Mouse (Mus musculus): Measurements from ENCODE around the gene Pramef8.
"Not testable (repeated sequence)": the region's sequence is repeated elsewhere in the genome, so short reads cannot be mapped to it uniquely, and the experiment has no call there.

Gene Pramef8

DNA sequence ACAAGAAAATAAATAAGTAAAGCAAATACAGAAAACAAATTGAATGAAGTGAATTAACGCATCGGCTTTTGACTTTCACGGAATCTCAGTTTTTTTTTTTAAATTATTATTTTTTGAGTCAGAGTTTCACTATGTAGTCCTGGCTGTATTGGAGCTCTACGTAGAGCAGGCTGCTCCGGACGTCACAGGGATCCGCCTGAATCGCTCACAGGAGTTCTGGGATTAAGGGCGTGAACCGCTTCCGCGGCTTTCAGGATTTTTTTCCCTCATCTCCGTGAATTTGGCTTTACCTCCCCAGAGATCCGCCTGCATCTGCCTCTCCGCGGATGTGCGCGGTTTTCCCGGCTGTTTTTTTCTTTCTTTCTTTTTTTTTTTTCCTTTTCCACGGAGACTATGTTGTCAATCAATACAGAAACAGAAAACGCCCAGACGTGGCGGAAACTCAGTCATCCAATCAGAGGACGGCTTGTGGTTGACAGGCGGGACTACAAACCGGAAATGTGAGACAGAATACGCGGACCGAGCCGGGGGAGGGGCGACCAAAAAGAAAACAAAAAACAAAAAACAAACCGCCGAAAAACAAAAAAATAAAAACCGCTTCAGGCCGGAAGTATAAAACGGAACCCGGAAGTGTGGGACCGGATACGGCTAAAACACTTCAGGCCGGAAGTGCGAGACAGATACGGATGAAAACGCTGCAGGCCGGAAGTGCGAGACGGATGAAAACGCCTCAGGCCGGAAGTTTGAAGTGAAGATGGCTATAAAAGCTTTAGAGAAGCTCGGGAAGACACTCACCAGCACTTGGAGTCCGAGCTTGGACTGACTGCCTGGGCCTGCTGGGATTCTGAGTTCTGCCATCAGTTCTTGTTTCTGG, at the start of gene Pramef8:
Gene Pramef8, plus strand, starts transcription at position 208 of the 874 bp plus-strand sequence.
- DNase-seq = peak; percentile 91 to 94

DNA sequence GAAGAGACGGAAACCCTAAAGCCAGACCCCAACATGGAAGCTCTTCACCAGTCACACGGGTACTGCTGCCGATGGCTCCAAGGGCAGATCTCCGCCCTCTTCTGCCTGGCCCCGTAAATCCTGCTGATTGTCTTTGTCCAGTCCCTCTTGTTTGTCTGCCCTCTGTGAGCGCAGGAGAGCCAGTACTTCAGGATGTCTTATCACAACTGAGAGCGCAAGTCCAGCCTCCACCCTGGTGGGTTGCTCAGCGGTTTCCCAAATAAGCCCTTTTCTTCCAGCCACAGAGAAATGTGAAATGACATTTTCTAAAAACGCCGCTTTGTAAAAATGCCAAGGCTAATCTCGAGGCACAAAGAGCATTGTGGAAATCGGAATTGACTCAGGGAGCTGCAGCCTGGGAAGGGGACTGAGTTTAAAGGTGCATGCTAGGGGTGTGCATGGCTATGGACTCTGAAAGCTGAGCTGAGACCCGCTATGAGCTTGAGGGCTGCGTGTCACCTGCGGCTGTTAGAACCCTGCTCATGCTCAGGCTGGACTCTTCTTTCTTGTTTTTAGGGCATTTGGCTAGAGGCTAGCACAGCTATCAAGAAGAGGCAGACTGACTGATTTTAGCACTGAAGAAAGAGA, 45.7 kb upstream of the Pramef8 start:
- DNase-seq = no peak

- DNase-seq = no peak
Observed at GRCm38 (mm10) chr4:143379480-143379879, 32.7 kb upstream of the Pramef8 start.

DNA sequence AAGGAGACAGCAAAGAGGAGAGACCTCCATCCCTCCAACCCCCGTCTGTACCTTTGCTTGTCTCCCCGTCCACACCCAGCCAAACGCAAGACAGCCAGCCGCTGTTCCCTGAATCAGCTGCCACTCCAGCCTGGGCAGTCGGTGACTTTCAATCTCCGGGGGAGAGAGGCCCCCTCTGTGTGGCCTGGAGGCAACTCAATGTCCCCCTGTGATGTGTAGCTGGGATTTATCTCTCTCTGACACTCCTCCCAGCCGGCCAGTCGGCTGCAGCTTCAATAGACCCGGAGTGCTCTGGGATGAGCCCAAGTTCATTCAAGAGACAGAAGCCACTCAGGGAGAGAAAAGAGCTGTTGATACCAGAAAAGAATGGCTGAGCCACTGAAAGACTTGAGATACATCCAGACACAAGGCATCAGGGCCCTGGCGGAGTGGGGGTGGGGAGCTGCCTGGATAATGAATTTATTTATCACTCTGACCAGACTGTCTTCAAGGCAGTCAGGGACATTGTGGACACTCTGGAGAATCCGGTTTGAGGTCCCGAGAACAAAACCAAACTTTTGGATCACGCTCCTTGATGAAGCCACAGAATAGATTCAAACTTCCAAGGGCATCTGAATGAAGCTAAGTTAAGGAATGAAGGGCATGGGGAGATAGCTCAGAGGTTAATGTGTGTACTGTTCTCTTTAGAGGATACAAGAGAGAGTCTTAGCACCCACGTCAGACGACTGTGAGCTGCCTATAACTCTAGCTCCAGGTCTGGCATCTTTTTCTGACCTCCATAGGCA, 32.1 kb upstream of the Pramef8 start:
- peak in 1 of 2 experiments; percentile 22 for DNase-seq

DNA sequence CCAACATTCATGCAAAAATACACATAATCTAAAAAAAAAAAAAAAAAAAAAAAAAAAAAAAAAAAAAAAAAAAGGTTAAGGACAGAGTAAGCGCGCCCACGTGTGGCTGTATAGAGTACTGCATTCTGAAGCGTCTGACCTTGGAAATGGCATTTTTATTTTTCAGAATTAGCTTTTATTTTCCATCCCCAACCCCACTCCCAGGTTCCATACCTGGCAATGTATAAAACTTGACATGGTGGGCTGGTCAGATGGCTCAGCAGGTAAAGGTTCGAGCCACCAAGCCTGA, 31.6 kb upstream of the Pramef8 start:
- DNase-seq = peak; percentile 73 to 75

- DNase-seq = no peak
Observed at GRCm38 (mm10) chr4:143382163-143382562, 30.1 kb upstream of the Pramef8 start.

- peak; percentile 47 to 49 for DNase-seq
Observed at GRCm38 (mm10) chr4:143383646-143384045, 28.6 kb upstream of the Pramef8 start.

- DNase-seq = peak; percentile 70 to 78
Observed at GRCm38 (mm10) chr4:143388955-143389702, 23.1 kb upstream of the Pramef8 start.

GRCm38 (mm10) chr4:143394181-143394580, 18.0 kb upstream of the Pramef8 start, which contains the start of gene Pramel1:
Gene Pramel1, plus strand, starts transcription at chr4:143394428.
- no peak for DNase-seq

DNA sequence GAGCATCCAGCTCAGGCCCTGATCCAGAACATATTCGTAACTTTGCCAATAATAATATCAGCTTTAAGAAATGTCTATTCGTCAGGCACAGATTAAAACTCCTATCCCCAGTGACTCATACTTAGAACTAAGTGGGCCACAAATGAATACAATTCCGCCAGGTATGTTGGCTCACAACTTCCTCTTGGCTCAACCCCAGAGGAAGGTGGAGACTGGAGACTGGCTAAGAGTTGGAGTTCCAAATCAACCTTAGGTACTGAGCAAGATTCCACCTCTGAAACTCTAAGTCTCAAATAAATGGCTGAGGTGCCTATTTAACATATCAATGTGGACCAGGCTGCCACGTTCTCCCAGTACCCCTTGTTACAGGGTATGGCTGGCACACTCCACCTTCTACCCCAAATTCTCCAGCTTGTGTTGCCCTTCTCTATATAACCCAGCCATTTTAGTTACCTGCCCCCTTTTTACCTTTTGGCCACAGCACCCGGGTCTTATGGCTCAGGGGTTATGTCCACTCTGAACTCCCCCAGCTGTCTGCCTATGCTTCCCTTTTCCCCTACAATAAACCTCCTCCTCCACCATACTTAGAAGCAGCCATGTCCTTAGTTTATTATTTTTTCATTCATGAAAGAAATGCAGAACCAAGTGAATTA, 534 bp upstream of the Pramef8 start:
- DNase-seq = no peak

- no peak for DNase-seq
Observed at GRCm38 (mm10) chr4:143413621-143414020, 1.4 kb downstream of the Pramef8 start.

GRCm38 (mm10) chr4:143414121-143414520, 1.9 kb downstream of the Pramef8 start:
- DNase-seq = no peak

DNA sequence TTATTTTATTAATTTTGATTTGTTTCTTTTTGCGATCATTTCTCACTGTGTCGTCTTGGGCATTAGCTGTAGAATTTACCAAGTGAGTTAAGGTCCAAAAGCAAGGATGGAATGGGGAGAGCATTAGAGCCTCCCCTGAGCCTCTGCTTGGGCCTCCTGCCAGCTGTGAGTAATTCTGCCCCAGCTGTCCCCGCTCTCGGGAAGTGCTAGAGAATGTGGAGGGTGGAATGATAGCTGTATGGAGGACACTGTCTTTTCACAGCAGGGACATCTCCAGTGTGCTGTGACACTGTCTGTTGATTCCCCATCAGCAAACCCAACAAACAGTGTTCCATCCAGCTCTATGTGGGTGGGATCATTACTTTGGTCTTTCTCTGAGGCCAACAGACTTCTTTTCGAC, 14.5 kb downstream of the Pramef8 start:
- not testable (repeated sequence) for DNase-seq

- DNase-seq = no peak
Observed at GRCm38 (mm10) chr4:143450224-143450623, 38.0 kb downstream of the Pramef8 start, which contains the start of gene Oog4. Gene Oog4, minus strand, starts transcription at chr4:143450324.

Measured in kidney, postnatal 4 days (tissue).